Mouse (Mus musculus) forebrain, embryonic 14.5 days (tissue): ENCODE results near the gene Wbp1. TPM values are rescaled to one million over a fixed set of nuclear protein-coding genes. Genes with fewer than 3 reads are reported as not detected.

ENCODE experiments used
- ATAC-seq: fragments of 200-750 bp; cut with Nextera tagmentation; 2 replicates; pipeline ENCODE4 v1.8.0; 2017; ENCODE audit warnings: mild to moderate bottlenecking, moderate library complexity
- DNase-seq: peaks from one replicate; pipeline ENCODE4 v3.0.0-alpha.2; 2015; ENCODE audit warnings: low spot score
- H3K27ac ChIP-seq: fragments of 300-500 bp; sonication (generic); 2 replicates; pipeline ENCODE4 v1.5.1; 2014; ENCODE audit warnings: low read depth, mild to moderate bottlenecking, control low read depth, low read length, moderate library complexity
- H3K27me3 ChIP-seq: fragments of 300-500 bp; sonication (generic); replicated peaks from 2 replicates; pipeline ENCODE4 v1.6.1; 2014; ENCODE audit warnings: low read length, control low read depth, mixed read lengths; ENCODE audit not compliant: control insufficient read depth, insufficient read depth
- H3K36me3 ChIP-seq: fragments of 300-500 bp; sonication (generic); 2 replicates; pipeline ENCODE4 v1.6.1; 2014; ENCODE audit warnings: low read length, control low read depth; ENCODE audit not compliant: control insufficient read depth, insufficient read depth
- H3K4me1 ChIP-seq: fragments of 300-500 bp; sonication (generic); 2 replicates; pipeline ENCODE4 v1.6.1; 2014; ENCODE audit warnings: antibody characterized with exemption, low read length, control low read depth; ENCODE audit not compliant: control insufficient read depth, insufficient read depth
- H3K4me2 ChIP-seq: fragments of 300-500 bp; sonication (generic); 2 replicates; pipeline ENCODE4 v1.6.1; 2014; ENCODE audit warnings: mild to moderate bottlenecking, control low read depth, low read length
- H3K4me3 ChIP-seq: fragments of 300-500 bp; sonication (generic); 2 replicates; pipeline ENCODE4 v1.5.1; 2014; ENCODE audit warnings: low read depth, low read length, control low read depth
- H3K9ac ChIP-seq: fragments of 300-500 bp; sonication (generic); 2 replicates; pipeline ENCODE4 v1.6.1; 2014; ENCODE audit warnings: mild to moderate bottlenecking, low read length, control low read depth, moderate library complexity
- H3K9me3 ChIP-seq: fragments of 300-500 bp; sonication (generic); replicated peaks from 2 replicates; pipeline ENCODE4 v1.6.1; 2016; ENCODE audit warnings: low read length, control low read depth, mixed read lengths; ENCODE audit not compliant: control insufficient read depth
- WGBS: fragments of 180-500 bp; shearing (Covaris S2); extraction: QIAGEN DNeasy Blood & Tissue Kit; methylation state at CpG from one replicate; pipeline ENCODE4 v1.1.7; 2014; 5-methylcytosine and 5-hydroxymethylcytosine counted together
- polyA plus RNA-seq: library from polyadenylated mRNA; unstranded; fragments of >200 nt; fragmentation: Nextera tagmentation; extraction: Ambion mirVana; gene quantifications from 2 replicates; pipeline ENCODE4 v1.2.1, GENCODE M21; 2014

The Wbp1 gene
- polyA plus RNA-seq, 1 experiment from 2014 or later = 214 TPM

DNA sequence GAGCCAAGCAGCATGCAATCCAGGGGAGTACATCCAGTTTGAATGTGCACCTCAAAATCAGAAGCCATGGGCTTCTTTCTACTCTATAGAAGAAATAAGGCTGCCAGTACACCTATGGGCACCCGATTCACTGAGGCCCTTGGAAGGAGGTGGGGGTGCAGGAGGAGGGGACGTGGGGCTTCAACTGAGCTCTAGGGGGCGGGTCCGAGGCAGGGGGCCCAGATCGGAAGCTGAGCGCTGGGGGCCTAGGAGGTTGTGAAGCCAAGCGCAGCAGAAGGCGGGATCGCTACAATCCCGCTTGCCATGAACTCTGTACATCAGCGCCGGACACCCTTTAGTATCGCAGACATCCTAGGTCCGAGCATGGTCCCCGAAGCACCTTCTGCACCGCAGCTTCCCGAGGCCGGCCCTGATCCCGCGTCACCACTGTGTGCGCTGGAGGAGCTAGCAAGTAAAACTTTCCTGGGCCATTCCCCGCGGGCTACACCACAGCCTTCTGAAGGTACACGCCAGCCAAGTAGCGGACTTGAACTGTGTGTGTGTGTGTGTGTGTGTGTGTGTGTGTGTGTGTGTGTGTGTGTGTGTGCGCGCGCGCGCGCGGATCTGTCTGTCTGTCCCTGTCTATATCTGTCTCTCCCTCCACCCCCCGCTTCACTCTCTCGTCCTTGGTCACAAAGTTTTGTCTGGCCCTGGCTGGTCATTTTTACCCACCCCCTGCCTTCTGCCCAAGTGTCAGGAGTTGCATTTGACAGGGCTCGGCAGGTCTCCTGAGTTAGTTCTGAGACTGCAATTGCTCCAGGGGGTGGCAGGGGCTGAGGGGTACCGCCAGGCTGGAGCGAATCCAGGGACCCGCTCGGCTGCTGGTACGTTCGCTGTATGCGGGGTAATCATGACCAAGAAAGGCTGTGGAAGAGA lies 35.0 kb downstream of the Wbp1 start, which contains the start of gene Lbx2:
Gene Lbx2, plus strand, starts transcription at position 247 of the 915 bp plus-strand sequence.
- Histone ChIP-seq H3K36me3 (0 out of 2 replicates have a peak, but pooled peaks cover 5% of the 10 kb centered on the region), H3K27ac (no peak within 1 kb of the TSS), H3K9ac (no peak within 1 kb of the TSS), H3K27me3 (peaks cover 76% of the 10 kb centered on the region), H3K4me1 (no peaks in the 10 kb centered on the region), H3K4me2 (no peak within 1 kb of the TSS), H3K9me3 (no peaks in the 10 kb centered on the region), H3K4me3 (no peak within 1 kb of the TSS)
- ATAC-seq (no peak), DNase-seq (no peak)
- WGBS = 2% methylated on average over 42 of the region's 42 CpGs

DNA sequence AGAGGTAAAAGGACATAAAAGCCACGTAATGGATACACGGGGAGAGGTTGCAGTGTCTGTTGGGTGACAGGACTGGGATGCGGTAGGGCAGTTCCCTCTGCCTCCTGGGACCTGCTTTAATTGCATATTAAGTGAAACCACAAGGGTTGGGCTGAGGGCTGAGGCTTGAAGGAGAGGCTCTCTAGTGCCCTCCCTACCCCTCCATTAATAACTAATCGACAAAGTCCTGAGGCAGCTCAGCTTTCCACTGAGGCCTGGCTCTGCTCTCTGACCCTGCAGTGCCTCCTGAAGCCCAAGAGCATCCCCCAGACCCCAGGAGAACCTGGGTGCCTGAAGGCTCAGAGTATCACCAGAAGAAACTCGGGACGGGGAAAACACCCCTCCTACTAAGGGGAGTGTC lies 36.9 kb downstream of the Wbp1 start:
- ATAC-seq (no peak), DNase-seq (no peak)
- Histone ChIP-seq H3K4me1 (no peaks in the 10 kb centered on the region), H3K27me3 (peaks cover 66% of the 10 kb centered on the region), H3K36me3 (peaks cover 22% of the 10 kb centered on the region), H3K9ac (no peak overlapping the region), H3K9me3 (no peaks in the 10 kb centered on the region), H3K4me3 (no peak overlapping the region), H3K27ac (no peak overlapping the region), H3K4me2 (no peak overlapping the region)
- 2% methylated on average over 6 of the region's 6 CpGs for WGBS

DNA sequence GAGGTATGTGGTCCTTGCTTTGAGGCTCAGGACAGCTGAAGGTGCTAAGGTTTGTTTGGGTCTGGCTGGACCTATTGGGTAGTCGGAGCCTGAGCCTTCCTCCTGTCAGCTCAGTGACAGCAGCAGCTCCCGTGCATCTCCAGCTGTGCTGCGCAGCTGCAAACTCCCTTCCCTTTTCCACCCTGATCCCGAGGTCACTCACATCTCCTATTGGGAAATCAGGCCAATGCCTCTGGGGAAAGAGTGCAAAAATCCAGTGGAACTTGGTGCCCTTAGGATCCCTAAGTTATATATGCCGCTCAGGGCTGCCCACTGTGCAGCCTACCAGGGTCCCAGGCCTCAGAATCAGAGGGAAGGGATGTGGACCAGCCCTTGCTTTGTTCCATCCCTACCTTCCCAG lies 37.9 kb downstream of the Wbp1 start:
- no peak overlapping the region for H3K4me3 ChIP-seq
- no peaks in the 10 kb centered on the region for H3K9me3 ChIP-seq
- H3K4me2 ChIP-seq = no peak overlapping the region
- H3K4me1 ChIP-seq = peaks cover 5% of the 10 kb centered on the region; the same call in 1 of the 2 replicates
- H3K36me3 ChIP-seq = peaks cover 22% of the 10 kb centered on the region
- DNase-seq = no peak
- H3K27ac ChIP-seq = no peak overlapping the region
- ATAC-seq = no peak
- 14% methylated on average over 5 of the region's 5 CpGs for WGBS
- H3K9ac ChIP-seq = no peak overlapping the region
- H3K27me3 ChIP-seq = peaks cover 59% of the 10 kb centered on the region

DNA sequence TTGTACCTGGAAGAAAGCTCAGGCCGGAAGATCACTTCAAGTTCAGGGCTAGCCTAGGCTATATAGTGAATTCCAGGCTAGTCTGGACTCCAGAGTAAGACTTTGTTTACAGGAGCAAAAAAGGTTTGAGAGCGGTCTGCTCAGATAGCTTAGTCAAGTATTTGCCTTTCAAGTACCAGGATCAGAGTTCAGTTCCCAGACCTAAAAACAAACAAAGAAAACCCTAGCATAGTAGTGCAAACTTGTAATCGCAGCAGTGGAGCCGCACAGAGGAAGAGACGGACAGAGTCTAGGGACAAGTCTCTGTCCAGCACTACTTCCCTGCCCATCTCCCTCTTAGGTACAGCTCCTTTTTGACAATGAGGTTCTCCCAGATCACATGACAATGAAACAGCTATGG lies 41.1 kb downstream of the Wbp1 start:
- Histone ChIP-seq H3K9me3 (no peaks in the 10 kb centered on the region), H3K27ac (no peak overlapping the region), H3K36me3 (peaks cover 22% of the 10 kb centered on the region), H3K9ac (no peak overlapping the region), H3K4me1 (peaks cover 5% of the 10 kb centered on the region; the same call in 1 of the 2 replicates), H3K4me2 (no peak overlapping the region), H3K27me3 (peaks cover 41% of the 10 kb centered on the region), H3K4me3 (no peak overlapping the region)
- WGBS = 97% methylated on average over 5 of the region's 5 CpGs
- no peak for DNase-seq
- ATAC-seq = no peak

DNA sequence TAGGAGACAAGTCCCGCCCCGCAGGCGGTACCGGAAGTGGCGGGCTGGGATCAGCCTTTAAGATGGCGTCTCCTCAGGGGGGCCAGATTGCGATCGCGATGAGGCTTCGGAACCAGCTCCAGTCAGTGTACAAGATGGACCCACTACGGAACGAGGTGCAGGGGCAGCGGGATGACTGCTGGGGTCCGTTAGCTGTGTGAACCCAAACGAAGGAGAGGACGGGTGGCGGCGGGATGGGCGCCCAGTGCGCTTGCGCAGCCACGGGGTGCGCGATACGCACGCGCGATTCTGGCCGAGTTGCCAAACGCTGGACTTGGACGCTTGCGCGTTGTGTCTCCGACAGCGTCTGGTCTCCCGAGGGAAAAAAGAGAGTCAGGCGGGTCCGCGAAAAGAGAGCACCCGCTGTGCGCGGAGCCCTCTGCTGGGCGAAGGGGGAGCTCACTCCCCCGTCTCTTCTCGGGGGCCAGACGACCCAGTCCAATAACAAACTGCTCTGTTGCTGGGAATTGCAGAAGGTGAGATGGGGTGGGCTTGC lies 43.0 kb downstream of the Wbp1 start:
- Histone ChIP-seq H3K4me2 (peak overlapping the region; percentile 97), H3K4me3 (peak overlapping the region; percentile 72), H3K9me3 (no peaks in the 10 kb centered on the region), H3K4me1 (peaks cover 5% of the 10 kb centered on the region; the same call in 1 of the 2 replicates), H3K27me3 (peaks cover 36% of the 10 kb centered on the region), H3K36me3 (peaks cover 22% of the 10 kb centered on the region), H3K27ac (peak overlapping the region; percentile 89), H3K9ac (peak overlapping the region; percentile 80)
- peak; percentile 99 for DNase-seq
- peak; percentile 96 for ATAC-seq
- under 1% methylated on average over 46 of the region's 46 CpGs for WGBS

DNA sequence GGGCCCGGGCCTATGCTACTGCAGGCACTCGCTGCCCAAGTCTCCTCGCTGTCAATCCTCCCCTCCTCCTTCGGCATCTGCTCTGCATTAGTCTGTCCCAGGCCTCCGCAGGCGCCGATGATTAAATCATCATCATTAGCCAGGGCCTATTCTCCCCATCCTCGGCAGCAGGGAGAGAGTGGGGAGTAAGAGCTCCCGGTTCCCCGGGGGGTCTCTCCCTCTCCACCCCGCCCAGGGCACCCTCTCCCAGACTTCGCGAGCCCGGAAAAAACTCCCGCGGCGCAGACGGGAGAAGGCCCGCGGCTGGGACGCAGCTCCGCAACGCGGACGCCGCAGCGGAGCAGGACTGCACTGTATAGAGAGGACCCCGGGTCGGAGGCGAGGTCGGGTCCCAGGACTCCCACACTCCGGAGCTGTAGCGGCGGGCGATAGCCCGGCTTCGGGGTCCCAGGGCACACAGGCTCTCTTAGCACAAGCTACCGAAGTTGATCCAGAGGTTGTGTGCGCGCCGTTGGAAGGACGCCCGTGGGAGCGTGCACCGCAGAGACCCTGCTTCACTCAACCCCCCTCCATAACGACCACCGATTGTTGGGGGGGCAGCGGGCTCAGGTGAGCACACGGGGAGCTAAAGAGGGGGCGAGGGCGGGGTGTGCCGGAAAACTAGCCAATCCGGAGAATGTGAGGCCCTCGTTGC lies 43.6 kb downstream of the Wbp1 start, which contains the start of gene Pcgf1:
Gene Pcgf1, plus strand, starts transcription at position 240 of the 694 bp plus-strand sequence.
- Histone ChIP-seq H3K9me3 (no peaks in the 10 kb centered on the region), H3K36me3 (peaks cover 22% of the 10 kb centered on the region), H3K9ac (peak within 1 kb of the TSS; percentile 80), H3K4me3 (peak within 1 kb of the TSS; percentile 72), H3K27me3 (peaks cover 35% of the 10 kb centered on the region), H3K4me2 (peak within 1 kb of the TSS; percentile 97), H3K27ac (peak within 1 kb of the TSS; percentile 89), H3K4me1 (peaks cover 5% of the 10 kb centered on the region; the same call in 1 of the 2 replicates)
- peak; percentile 66 for ATAC-seq
- WGBS = 0% methylated on average over 51 of the region's 54 CpGs
- DNase-seq = peak; percentile 49

DNA sequence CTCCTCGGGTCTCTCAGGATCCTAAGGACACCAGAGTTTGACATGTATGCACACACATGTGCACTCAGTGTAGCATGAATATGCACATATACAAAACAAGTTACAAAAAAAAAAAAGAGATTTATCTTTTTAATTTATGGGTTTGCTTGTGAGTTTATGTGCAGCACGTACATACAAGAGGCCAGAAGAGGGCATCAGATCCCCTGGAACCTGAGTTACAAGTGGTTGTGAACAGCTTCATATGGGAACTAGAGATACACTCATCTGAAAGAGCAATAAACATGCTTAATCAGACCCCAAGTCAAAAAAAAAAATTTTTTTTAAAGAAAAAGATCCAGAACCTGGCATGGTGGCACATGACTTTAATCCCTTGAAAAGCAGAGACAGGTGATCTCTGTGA lies 46.4 kb downstream of the Wbp1 start:
- no peak overlapping the region for H3K27ac ChIP-seq
- no peak overlapping the region for H3K9ac ChIP-seq
- peaks cover 5% of the 10 kb centered on the region for H3K4me1 ChIP-seq
- H3K27me3 ChIP-seq = peaks cover 56% of the 10 kb centered on the region
- no peaks in the 10 kb centered on the region for H3K9me3 ChIP-seq
- WGBS = 17% methylated on average over 2 of the region's 2 CpGs
- H3K36me3 ChIP-seq = peaks cover 4% of the 10 kb centered on the region; the same call in 1 of the 2 replicates
- no peak overlapping the region for H3K4me3 ChIP-seq
- ATAC-seq (no peak), DNase-seq (no peak)
- no peak overlapping the region for H3K4me2 ChIP-seq

DNA sequence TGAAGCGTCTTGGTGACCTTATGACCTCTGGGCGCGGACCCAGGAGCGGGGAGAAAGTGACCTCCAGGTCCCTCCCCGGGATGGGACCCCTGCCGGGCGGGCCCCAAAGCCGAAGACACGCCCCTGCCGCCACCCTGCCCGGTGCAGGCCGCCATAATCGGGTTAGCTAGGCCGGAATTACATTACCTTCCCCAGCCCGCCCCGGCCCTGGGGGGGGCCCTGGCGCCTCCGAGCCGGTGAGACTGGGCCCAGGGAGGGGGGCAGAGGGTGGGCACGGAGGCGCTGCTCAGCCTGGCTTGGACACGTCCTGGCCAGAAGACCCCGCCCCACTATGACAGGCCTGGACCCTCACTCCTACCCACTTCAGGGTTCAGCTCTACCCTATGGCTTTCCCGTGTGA lies 50.1 kb downstream of the Wbp1 start:
- Histone ChIP-seq H3K4me2 (no peak overlapping the region), H3K4me3 (no peak overlapping the region), H3K36me3 (no peaks in the 10 kb centered on the region), H3K9ac (no peak overlapping the region), H3K4me1 (no peaks in the 10 kb centered on the region; the same call in 1 of the 2 replicates), H3K27ac (no peak overlapping the region), H3K27me3 (peaks cover 89% of the 10 kb centered on the region), H3K9me3 (no peaks in the 10 kb centered on the region)
- under 1% methylated on average over 24 of the region's 24 CpGs for WGBS
- DNase-seq (no peak), ATAC-seq (peak; percentile 24; the same call in 1 of the 2 replicates)
